Mouse (Mus musculus) monocyte, adult 2 months (primary cell): ENCODE data around the gene Pp2d1.

Experiments used
- DNase-seq, 2 experiments: peaks; one replicate each; pipeline ENCODE4 v3.0.0; 2022; ENCODE audit warnings: low spot score in 2 of 2, low read depth in 1 of 2

The Pp2d1 gene

DNA sequence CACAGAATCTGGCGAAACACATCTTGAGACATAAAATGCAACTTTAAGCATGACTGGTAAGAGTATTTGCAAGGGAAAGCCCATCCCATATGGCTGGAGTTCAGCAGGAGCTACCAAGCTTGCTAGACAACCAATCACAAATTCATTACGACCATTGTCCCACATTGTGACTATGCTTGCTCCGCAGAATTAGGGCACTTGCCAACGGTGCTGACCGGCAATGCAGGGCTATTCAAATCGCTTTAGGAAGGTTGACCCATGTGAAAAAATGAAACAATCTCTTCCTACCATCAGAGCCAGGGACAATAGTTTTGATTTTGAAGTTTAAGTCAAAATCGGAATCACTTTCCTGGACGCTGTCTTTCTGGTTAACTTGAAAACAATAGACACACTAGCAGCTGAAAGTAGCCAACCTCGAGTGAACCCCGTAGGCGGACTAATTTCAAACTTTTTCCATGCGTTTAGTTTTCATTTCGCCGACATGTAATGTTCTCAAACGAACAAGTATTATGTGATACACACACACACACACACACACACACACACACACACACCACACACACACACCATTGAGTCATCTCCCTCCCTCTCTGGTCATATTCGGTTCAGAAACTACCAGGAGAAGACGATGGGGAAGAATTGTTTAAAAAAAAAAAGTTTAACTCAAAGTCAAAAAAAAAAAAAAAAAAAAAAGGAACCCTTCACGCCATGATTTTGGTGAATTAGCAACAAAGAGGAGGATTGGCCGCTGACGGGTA lies 27.1 kb upstream of the Pp2d1 start, which contains the start of gene Kat2b:
Gene Kat2b, plus strand, starts transcription at position 701 of the 758 bp plus-strand sequence.
- DNase-seq: no peak

DNA sequence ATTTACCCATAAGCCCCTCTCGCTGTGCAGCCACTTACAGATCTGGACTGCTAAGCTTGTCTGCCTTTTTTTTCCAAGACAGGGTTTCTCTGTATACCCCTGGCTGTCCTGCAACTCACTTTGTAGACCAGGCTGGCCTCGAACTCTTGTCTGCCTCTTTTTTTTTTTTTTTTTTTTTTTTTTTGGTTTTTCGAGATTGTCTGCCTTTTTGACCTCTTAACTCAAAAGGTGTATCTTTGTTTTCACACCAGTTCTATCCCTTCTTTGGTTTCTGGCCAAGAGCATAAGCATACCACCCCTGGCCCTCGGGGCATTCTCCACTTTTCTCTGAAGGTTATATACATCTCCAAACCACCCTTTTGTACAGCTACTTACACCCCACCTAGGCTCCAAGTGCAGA lies 25.6 kb upstream of the Pp2d1 start:
- DNase-seq: no peak

DNA sequence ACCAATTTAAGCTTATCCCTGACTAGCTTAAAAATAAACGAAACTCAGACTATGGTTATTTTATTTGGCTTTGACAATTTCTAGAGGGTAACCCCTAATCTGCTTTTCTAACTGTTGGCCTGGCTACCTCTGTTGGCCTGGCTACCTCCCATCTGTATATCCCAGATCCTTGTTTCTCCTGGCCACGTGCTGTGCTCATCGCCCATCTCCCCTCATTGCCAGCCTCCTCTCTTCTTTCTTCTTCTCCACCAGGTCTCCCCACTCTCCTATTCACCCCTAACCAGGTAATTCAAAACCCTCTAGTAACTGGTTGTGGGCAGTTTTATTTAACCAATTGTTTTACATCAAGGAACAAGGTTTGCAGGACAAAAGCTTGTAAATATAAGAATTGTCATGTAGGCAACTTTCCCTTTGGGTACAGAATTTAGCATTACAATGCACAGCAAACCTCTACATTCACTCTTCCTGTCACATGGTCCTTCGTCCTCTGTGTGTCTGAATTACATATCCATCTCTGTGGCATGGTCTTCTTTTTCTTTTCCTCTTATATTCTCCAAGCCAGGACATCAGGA lies 22.3 kb upstream of the Pp2d1 start:
- DNase-seq: no peak

DNA sequence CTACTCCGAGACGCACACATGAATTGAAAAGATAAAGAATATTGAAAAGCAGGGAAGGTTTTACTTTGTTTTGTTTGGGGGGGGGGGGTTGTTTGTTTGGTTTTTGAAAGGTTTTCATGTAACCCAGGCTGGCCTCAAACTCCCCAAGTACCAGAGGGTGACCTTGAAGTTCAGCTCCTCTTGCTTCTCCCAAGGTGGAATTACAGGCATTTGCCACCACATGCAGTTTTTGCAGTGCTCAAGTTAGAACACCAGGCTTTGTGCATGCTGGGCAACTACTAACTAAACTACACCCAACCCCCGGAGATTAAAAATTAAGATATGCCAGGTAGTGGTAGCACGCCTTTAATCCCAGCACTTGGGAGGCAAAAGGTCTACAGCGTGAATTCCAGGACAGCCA lies 20.4 kb upstream of the Pp2d1 start:
- no peak for DNase-seq

DNA sequence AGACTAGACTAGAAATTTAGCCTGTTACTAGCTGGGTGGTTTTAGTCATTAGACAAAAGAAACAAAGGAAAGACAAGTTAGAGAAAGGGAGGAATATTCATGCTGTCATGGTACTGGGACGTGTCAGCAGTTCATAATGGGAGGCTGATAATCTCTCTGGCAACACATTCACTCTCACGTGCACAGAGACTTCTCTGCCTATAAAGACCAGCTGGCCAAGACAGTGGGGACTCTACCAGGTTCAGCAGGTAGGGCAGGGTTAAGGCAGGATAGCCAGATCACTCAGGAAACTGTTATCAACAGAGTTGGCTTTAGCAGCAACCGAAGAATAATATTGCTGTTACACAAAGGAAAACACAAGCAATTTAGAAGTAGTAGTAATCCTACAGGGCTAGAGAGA lies 18.2 kb upstream of the Pp2d1 start:
- DNase-seq: no peak

DNA sequence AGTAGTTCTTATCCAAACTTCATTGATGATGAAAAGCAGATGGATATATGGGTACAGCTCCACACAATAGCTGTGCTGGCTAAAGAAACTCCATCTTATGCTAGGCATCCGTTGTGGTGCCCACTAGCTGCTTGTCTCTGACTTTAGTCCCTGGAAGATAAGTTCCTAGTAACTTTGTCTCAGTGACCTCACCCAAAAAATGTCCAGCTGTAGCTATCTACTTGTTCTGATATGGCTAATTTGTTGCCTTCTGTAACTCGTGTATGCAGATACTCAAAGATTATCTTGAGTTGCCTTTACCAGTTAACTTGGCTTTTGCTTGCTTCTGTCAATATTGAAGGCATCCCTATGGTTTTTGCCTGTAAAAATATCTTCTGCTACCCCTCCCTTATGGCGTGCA lies 15.6 kb upstream of the Pp2d1 start:
- DNase-seq: no peak

DNA sequence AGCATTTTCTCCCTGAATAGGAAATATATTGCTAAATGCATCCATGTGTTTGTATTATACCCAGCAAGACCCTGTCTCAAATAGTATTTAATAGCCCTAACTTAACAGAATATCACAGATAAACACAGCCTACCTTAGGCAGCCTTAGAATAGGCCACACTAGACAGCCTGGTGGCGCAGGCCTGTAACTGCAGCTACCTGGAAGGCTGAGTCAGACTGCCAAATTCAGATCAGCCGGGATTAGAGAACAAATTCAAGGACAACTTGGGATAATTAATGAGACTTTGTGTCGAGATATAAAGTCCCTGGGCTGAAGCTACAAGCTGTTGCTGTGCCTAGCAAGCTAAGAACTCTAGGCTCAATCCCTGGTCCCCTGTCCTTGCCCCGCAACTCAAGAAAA lies 14.8 kb upstream of the Pp2d1 start:
- no peak for DNase-seq

DNA sequence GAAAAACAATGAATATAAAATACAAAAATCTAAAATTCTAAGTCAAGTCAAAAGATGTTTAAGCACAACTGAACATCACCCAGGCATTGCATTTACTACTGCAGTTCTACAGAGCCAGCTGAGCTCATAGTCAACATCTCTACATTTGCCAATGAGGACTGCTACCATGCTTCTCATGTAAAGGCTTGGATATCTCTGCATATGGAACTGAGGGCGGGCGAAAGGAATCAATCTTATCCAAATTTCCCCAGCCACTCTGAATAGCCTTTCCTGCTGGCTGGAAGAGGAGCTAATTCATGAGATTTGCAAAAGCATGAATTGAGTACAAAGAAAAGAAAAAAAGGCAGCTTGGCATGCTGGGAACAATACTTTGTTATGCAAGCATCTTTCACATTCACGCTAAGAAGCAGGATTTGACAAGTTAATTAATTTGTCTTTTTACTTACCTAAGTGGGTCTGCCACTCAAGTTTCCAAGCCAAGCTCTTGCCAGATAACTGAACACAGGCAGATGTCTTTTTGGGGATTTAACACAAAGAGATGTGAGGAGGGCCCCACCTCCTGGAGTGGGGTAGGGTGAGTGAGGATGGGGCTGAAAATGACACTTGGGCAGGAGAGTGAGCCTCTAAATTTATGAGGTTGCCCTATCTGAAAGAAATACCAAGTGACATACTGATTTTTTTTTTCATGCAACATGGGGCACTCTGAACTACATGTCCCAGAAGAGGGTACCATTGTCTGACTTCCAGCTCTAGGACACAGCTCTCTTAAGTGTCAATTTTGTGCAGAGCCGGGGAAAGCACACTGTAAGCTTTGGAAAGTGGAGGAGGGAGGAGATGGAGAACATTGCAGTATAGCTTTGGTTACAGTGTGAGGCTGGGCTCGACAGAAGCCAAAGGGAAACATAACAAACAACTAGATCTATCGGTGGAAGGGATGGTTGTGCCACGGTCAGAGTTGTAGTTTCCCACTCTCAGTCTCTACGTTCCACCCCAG lies 12.4 kb upstream of the Pp2d1 start:
- no peak for DNase-seq

DNA sequence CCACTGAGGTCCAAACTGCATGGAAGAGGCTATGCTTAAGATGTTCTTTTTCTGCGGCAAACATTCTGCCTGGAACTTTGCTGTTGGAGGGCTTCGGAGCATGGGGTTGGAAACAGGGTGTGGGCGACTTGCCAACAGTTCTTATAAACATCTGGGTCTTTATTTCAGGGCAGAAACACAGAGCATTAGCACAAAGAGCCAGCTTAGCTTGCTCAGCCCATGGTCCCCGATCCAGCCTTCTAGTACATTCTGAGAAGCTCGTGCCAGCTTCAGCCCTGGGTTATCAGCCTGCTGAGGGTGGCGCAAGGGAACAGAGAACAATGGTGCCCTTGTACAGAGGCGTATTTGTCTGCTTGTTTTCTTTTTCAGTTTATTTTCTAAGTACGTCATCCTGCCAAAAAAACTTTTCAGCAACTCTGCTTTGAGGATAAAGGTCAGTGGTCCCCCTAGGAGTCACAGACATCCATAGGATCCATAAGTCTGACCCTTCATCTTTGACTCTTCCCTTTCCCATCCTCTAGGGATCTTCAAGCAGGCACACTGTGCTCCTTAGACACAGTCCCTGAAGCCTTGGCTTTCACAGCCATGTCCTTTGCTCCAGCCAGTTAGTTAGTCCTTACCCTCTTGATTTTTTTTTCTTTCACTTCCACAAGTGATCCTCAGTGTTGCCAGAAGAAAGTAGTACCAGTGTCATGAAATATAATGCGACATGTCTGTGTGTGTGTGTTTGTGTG lies 4.5 kb upstream of the Pp2d1 start:
- DNase-seq: no peak

DNA sequence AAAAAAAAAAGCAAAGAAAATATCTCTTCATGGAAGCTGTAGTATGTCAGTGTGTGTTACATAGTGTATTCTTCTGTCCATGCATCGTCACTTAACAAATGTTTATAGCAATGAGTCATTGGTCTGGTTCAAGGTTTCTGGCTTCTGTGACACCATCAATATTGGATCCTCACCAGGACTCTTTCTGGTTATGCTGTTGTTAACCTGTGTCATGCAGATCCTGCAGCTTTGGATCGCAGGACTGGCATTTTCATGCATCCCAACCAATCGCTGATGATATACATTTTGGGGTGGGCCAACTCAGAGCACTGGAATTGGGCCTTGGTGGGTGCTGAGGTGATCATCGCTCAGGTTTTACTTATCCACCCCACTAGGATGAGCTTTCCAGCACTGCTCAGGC lies 3.3 kb upstream of the Pp2d1 start:
- no peak for DNase-seq

DNA sequence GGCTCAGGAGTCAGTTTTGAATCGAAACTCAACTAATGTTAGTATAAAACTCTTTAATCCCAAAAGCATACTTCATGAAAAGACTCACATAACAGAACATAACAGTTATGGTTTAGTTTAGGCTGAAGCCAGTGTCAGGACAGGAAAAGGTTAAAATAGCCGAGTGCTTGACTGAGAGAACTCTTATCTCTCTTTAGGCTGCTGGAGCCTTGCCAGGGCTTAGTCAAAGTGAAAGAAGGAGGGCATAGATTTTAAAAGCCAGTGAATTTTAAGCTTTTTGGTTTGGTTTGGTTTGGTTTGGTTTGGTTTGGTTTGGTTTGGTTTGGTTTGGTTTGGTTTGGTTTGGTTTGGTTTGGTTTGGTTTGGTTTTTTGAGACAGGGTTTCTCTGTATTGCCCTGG lies 6.8 kb downstream of the Pp2d1 start:
- DNase-seq: no peak

DNA sequence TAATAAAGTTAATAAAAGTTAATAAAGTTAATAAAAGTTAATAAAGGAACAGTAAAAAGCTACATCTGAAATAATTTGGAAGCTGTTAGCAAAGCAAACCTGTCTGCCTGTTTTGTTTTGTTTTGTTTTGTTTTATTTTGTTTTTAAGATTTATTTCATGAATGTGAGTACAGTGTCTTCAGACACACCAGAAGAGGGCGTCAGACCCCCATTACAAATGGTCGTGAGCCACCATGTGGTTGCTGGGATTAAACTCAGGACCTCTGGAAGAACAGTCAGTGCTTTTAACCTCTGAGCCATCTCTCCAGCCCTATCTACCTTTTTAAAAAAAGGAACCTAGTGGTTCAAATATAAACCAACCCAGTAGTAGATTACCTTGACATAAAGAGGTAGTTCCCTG lies 8.1 kb downstream of the Pp2d1 start:
- DNase-seq: no peak

DNA sequence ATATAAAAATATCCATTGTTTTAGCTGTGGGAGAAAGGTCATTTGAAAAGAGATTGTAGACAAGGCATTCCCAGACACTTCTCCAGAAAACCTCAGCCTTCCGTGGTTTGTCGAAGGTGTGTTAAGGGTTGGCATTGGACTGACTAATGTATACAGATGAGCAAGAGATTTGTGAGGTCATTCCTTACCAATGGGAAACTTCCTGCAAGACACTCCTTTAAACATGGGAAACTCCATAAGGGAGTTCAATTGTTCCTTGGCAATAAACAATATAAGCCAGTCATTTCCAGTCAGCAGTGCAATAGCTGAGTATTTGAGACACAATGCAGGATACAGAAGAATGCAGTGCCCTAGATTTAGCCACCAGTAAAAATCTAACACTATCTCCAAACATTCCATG lies 11.2 kb downstream of the Pp2d1 start:
- DNase-seq: no peak

DNA sequence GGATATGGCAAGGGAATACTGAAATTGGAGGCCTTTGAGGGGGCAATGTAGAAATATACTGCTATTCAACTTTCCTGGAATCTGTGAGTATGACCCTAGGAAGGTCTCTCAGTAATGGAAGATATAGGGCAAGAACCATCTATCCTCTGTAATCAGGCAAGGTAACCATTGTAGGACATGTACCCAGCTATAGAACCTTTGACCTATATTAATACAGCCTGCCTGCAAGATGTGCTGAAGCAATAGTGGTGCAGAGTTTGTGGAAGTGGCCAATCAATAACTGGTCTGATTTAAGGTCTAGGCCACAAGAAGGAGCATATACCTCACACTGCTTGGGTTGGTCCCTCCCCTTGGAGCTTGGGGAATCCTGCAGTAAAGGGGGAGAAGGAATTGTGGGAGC lies 18.7 kb downstream of the Pp2d1 start:
- DNase-seq: no peak

DNA sequence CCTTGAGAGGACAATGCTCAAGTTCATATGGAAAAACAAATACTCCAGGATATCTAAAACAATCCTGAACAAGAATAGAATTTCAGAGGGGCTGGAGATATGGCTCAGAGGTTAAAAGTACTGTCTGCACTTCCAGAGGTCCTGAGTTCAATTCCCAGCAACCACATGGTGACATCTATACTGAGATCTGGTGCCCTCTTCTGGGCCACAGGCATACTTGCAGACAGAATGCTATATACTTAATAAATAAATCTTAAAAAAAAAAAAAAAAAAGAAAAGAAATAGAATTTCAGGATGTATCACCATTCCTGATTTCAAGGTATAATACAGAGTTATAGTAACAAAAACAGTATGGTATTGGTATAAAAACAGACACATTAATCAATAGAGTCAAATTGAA lies 19.9 kb downstream of the Pp2d1 start:
- DNase-seq: no peak

DNA sequence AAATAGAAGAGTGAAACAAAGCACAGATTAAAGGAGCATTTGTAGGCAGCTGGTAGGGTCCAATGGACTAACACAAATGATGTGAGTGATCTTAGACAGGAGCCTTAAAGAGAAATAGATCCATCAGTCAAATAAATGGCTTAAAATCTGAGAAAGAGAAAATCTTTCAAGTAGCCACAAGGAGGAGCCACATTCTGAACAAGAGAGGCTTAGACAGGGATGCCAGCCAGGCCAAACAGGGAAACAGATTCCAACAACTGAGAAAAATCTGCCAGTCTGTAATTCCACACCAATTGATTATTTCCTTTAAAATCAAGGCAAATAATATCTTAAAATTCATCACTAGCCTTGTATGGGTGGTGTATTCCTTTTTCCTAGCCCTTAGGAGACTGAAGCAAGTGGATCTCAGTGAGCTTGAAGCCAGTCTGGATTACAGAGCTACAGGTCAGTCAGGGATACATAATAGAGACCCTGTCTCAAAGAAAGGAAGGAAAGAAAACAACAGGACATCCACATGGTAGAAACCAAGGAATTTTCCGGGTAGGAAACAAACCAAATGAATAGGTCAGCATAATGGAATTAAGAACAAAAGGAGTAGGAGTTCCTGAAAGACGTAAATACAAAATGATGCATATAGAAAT lies 26.8 kb downstream of the Pp2d1 start:
- no peak for DNase-seq

DNA sequence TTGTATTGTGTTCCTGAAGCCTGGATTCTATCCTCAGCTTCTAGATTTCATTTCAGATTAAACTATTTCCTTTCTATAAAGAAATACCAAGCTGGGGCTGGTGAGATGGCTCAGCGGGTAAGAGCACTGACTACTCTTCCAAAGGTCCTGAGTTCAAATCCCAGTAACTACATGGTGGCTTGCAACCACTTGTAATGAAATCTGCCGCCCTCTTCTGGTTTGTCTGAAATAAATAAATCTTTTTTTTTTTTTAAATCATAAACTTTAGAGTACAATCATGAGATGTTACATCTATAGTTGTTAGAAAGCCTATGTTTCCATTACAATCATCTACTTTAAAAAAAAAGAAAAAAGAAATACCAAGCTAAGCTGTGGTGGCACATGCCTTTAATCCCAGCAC lies 36.3 kb downstream of the Pp2d1 start:
- DNase-seq: no peak

DNA sequence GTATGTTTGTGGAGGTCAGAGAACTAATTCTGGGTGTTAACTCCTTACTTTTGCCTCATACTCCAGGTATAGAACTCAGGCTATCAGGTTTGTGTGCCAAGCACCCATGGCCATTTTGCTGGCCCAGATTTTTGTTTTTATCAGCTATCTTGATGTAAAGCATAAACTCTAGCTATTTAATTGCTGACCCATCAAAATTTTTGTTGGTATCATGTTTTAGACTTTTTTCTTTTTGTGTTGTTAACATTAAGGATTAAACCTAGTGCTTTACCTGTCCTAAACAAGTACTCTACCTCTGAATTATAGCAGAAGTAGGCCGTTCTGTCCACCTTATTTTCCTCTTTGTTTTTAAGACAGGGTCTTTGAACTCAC lies 50.3 kb downstream of the Pp2d1 start:
- DNase-seq: no peak

DNA sequence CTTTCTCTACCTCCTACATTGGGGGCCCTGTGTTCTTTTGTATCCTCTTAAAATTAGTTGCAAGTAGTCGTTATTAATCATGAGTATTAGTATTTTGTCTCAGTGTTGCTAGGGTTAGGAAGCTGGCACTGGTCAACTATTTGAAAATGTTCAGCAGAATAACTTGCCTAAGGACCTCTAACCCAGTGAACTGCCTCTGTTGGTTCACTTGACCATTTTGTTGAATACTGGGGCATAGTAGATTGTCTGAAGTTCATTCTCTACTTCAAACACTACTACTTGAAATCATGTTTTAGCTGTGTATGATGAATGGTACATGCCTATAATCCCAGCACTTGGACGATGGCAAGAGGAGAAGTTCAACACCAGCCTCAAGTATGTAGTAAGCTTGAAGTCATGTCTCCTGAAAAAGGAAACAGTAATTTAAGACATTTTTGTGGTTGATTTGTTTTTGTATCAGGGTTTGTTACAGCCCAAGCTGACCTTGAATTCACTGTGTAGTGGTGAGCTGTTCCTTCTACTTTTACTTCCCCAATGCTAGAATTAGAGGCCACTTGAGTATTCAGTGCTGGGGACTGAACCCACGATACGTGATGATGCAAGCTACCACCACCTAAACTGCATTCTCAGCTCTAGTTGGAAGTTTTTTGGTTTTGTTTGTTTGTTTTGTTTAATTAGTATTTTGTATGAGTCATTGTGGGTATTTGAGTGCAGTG lies 50.8 kb downstream of the Pp2d1 start:
- DNase-seq: peak; percentile 22 to 32

DNA sequence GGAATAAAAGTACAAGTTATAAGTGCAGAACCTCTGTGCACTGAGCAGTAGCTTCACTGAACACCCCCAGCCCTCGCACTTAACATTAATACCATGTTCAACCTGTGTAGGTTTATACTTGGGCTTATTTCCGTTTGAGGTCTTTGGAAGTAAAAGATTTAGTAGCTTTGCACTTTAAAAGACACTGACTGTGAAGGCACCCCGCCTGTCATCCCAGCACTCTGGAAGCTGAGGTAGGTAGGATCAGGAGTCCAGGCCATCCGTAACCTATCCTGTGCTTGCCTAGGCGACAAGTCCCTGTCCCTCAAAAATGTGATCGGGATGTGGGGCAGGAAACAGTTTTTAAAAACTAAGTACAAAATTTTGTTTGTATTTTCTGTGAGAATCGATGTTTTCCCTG lies 58.8 kb downstream of the Pp2d1 start:
- DNase-seq: no peak
